Mouse (Mus musculus) embryonic facial prominence, embryonic 12.5 days (tissue): Measurements from ENCODE around the gene 2210016L21Rik. TPM values are rescaled to one million over a fixed set of nuclear protein-coding genes. Genes with fewer than 3 reads are reported as not detected.

ENCODE experiments used
- ATAC-seq: fragments of 200-750 bp; cut with Nextera tagmentation; 2 replicates; pipeline ENCODE4 v1.8.0; 2017; ENCODE audit not compliant: insufficient number of reproducible peaks, insufficient read depth, low FRiP score, low TSS enrichment
- H3K27ac ChIP-seq: fragments of 300-500 bp; sonication (generic); 2 replicates; pipeline ENCODE4 v1.5.1; 2016; ENCODE audit warnings: mild to moderate bottlenecking
- H3K27me3 ChIP-seq: fragments of 300-500 bp; sonication (generic); 2 replicates; pipeline ENCODE4 v1.6.1; 2016; ENCODE audit warnings: mild to moderate bottlenecking, moderate library complexity
- H3K36me3 ChIP-seq: fragments of 300-500 bp; sonication (generic); 2 replicates; pipeline ENCODE4 v1.6.1; 2016; ENCODE audit warnings: mild to moderate bottlenecking
- H3K4me1 ChIP-seq: fragments of 300-500 bp; sonication (generic); 2 replicates; pipeline ENCODE4 v1.6.1; 2016
- H3K4me2 ChIP-seq: fragments of 300-500 bp; sonication (generic); replicated peaks from 2 replicates; pipeline ENCODE4 v1.6.1; 2016; ENCODE audit warnings: mild to moderate bottlenecking, moderate library complexity
- H3K4me3 ChIP-seq: fragments of 300-500 bp; sonication (generic); 2 replicates; pipeline ENCODE4 v1.5.1; 2016; ENCODE audit warnings: mild to moderate bottlenecking
- H3K9ac ChIP-seq: fragments of 300-500 bp; sonication (generic); 2 replicates; pipeline ENCODE4 v1.6.1; 2016; ENCODE audit warnings: mild to moderate bottlenecking, moderate library complexity
- H3K9me3 ChIP-seq: fragments of 300-500 bp; sonication (generic); 2 replicates; pipeline ENCODE4 v1.6.1; 2016; ENCODE audit warnings: mild to moderate bottlenecking, moderate library complexity
- WGBS: fragments of 180-500 bp; shearing (Covaris S2); methylation state at CpG from one replicate; pipeline ENCODE4 v1.1.7; 2016; 5-methylcytosine and 5-hydroxymethylcytosine counted together
- polyA plus RNA-seq: library from polyadenylated mRNA; unstranded; fragments of >200 nt; fragmentation: Nextera tagmentation; extraction: Ambion mirVana; gene quantifications from 2 replicates; pipeline ENCODE4 v1.2.1, GENCODE M21; 2016

The 2210016L21Rik gene
- polyA plus RNA-seq, 1 experiment from 2014 or later: 73.8 TPM

- Histone ChIP-seq H3K4me2 (no peak overlapping the region), H3K27ac (peak overlapping the region; percentile 1; the same call in 1 of the 2 replicates), H3K36me3 (peaks cover 47% of the 10 kb centered on the region), H3K9ac (no peak overlapping the region), H3K4me3 (no peak overlapping the region), H3K27me3 (no peaks in the 10 kb centered on the region), H3K9me3 (no peaks in the 10 kb centered on the region), H3K4me1 (no peaks in the 10 kb centered on the region; the same call in 1 of the 2 replicates)
- no peak for ATAC-seq
- 76% methylated on average over 6 of the region's 6 CpGs for WGBS
Observed at GRCm38 (mm10) chr5:114948891-114949290, 6.9 kb downstream of the 2210016L21Rik start.

DNA sequence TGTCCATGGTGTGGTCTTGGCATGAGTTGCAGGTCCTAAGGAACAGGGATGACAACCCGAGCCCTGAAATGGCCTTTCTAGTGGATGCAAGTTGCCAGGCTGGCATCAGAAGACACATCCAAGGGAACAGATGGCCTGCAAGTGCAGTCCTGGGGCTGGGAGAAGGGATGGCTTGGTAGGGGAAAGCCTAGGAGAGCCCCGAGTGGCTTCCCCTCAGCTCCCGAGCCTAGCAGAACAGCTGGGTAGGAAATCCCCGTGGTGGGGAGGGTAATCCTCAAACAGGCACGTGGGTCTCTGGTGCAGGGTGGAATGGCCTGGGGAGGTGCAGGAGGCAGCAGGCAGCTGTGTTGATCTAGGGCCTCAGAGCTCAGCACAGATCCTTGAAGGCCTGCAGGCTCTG, 7.4 kb downstream of the 2210016L21Rik start:
- Histone ChIP-seq H3K9me3 (no peaks in the 10 kb centered on the region), H3K4me3 (no peak overlapping the region), H3K27ac (peak overlapping the region; percentile 36; the same call in 1 of the 2 replicates), H3K36me3 (peaks cover 47% of the 10 kb centered on the region), H3K4me1 (no peaks in the 10 kb centered on the region; the same call in 1 of the 2 replicates), H3K4me2 (no peak overlapping the region), H3K27me3 (no peaks in the 10 kb centered on the region), H3K9ac (no peak overlapping the region)
- ATAC-seq: peak; percentile 42; the same call in 1 of the 2 replicates
- 58% methylated on average over 5 of the region's 5 CpGs for WGBS

DNA sequence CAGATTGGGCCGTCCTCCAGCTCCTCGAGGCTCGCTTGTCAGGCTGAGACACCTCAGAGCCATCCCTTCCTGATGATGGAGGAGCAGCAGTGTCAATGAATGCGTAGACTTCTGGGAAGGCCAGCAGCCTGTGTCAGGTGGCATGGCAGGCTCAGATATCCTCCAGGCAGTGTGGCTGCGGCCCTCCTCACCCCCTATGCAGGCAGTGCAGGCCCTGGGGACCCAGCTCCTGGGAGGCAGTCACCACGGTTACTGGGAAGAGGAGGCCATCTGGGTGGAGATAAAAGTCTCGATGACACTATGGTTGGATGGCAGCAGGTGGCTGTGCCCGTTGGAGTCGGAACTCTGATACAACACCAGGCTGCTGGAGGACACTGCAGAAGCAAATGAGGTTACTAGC, 7.9 kb downstream of the 2210016L21Rik start:
- 79% methylated on average over 9 of the region's 9 CpGs for WGBS

GRCm38 (mm10) chr5:114950669-114951068, 8.7 kb downstream of the 2210016L21Rik start:
- H3K4me3 ChIP-seq: no peak overlapping the region
- H3K27ac ChIP-seq: no peak overlapping the region
- H3K36me3 ChIP-seq: peaks cover 45% of the 10 kb centered on the region
- ATAC-seq: no peak
- no peak overlapping the region for H3K9ac ChIP-seq
- H3K4me1 ChIP-seq: no peaks in the 10 kb centered on the region; the same call in 1 of the 2 replicates
- no peaks in the 10 kb centered on the region for H3K27me3 ChIP-seq
- WGBS: 62% methylated on average over 12 of the region's 12 CpGs
- no peaks in the 10 kb centered on the region for H3K9me3 ChIP-seq
- H3K4me2 ChIP-seq: no peak overlapping the region

More for the DNA sequence above, 7.9 kb downstream of the 2210016L21Rik start:
- no peaks in the 10 kb centered on the region for H3K27me3 ChIP-seq
- no peaks in the 10 kb centered on the region for H3K9me3 ChIP-seq
- no peak overlapping the region for H3K9ac ChIP-seq
- H3K36me3 ChIP-seq: peaks cover 47% of the 10 kb centered on the region
- no peak overlapping the region for H3K4me3 ChIP-seq
- no peak overlapping the region for H3K4me2 ChIP-seq
- 0 out of 2 replicates have a peak, but pooled peaks have one; percentile 4 for ATAC-seq
- no peaks in the 10 kb centered on the region; the same call in 1 of the 2 replicates for H3K4me1 ChIP-seq
- H3K27ac ChIP-seq: peak overlapping the region; percentile 36; the same call in 1 of the 2 replicates

DNA sequence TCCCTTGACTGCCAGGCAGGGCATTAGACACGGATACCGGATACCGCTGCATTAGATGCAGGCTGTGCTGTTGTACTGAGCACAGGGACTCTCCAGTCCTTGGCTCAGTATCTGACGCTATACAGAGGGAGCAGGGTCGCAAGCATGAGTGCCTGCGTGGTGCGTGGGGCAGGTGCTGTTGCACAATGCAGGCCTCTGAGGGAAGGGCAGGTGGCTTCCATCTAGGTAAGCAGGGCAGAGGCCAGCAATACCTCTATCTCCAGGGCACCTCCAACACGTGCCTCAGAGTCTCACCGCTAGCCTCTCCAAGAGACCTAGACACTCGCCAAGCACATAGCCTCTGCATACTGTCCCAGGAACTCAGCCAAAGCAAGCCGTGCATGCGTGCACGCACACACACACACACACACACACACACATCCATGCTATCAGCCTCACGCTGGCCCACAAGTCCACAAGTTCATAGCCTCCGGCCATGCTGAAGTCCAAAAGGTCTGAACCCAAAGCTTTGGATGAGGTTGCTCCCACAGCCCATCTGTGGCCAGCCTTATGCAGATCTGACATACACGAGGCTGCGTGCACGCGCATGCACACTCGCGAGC, 9.4 kb downstream of the 2210016L21Rik start:
- WGBS: 85% methylated on average over 21 of the region's 21 CpGs

GRCm38 (mm10) chr5:114953326-114953725, 11.4 kb downstream of the 2210016L21Rik start:
- peaks cover 19% of the 10 kb centered on the region for H3K36me3 ChIP-seq
- H3K9me3 ChIP-seq: no peaks in the 10 kb centered on the region
- H3K4me1 ChIP-seq: no peaks in the 10 kb centered on the region; the same call in 1 of the 2 replicates
- H3K4me2 ChIP-seq: no peak overlapping the region
- no peak overlapping the region for H3K27ac ChIP-seq
- no peaks in the 10 kb centered on the region for H3K27me3 ChIP-seq
- 91% methylated on average over 14 of the region's 14 CpGs for WGBS
- ATAC-seq: no peak; the same call in 1 of the 2 replicates
- H3K9ac ChIP-seq: no peak overlapping the region
- H3K4me3 ChIP-seq: no peak overlapping the region

More for the DNA sequence above, 9.4 kb downstream of the 2210016L21Rik start:
- no peak; the same call in 1 of the 2 replicates for ATAC-seq
- Histone ChIP-seq H3K9me3 (no peaks in the 10 kb centered on the region), H3K27ac (no peak overlapping the region), H3K27me3 (no peaks in the 10 kb centered on the region), H3K4me3 (no peak overlapping the region), H3K4me2 (no peak overlapping the region), H3K9ac (no peak overlapping the region), H3K36me3 (peaks cover 38% of the 10 kb centered on the region), H3K4me1 (no peaks in the 10 kb centered on the region; the same call in 1 of the 2 replicates)

- ATAC-seq: no peak
Observed at GRCm38 (mm10) chr5:114958069-114958468, 16.1 kb downstream of the 2210016L21Rik start.

DNA sequence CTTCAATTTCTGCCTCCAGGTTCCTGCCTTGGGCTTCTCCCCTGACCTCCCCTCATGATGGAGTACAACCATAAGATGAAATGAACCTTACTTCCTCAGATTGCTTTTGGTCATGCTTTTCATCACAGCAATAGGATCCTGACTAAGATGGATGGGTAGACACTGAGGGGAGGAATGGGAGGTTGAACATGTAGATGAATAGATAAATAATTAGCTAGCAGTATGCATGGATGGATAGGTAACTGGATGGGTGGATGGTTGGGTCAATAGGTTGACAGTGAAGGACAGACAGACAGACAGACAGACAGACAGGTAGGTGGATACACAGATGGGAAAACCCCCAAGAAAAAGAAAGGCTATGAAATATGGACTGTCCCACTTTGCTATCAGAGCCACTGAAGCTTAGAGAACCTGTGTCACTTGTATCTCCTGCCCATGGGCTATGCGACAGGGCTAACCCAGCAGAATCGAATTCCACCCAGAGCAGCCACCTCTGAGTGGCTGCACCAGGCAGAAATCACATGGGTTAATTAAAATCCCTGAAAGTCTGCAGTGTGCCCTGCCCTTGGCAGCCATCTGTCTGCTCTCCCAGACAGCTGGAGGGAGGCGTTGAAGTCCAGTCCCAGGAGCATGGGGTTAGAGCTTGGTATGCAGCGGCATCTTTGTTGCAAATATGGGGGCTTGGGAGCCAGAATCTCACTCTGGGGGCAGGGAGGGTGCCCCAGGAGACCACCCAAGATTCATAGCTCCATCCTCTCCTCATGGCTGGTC, 19.8 kb downstream of the 2210016L21Rik start:
- Histone ChIP-seq H3K36me3 (no peaks in the 10 kb centered on the region), H3K4me1 (0 out of 2 replicates have a peak, but pooled peaks cover 3% of the 10 kb centered on the region), H3K9ac (no peak overlapping the region), H3K27me3 (0 out of 2 replicates have a peak, but pooled peaks cover 1% of the 10 kb centered on the region), H3K4me2 (no peak overlapping the region), H3K27ac (no peak overlapping the region), H3K4me3 (no peak overlapping the region), H3K9me3 (no peaks in the 10 kb centered on the region)
- 50% methylated on average over 4 of the region's 4 CpGs for WGBS
- no peak for ATAC-seq

More at GRCm38 (mm10) chr5:114958069-114958468, 16.1 kb downstream of the 2210016L21Rik start:
- no peaks in the 10 kb centered on the region for H3K27me3 ChIP-seq
- H3K4me1 ChIP-seq: no peaks in the 10 kb centered on the region
- WGBS: 89% methylated on average over 5 of the region's 5 CpGs
- no peak overlapping the region for H3K4me2 ChIP-seq
- H3K9me3 ChIP-seq: no peaks in the 10 kb centered on the region
- H3K36me3 ChIP-seq: no peaks in the 10 kb centered on the region
- H3K27ac ChIP-seq: no peak overlapping the region
- no peak overlapping the region for H3K9ac ChIP-seq
- H3K4me3 ChIP-seq: no peak overlapping the region

GRCm38 (mm10) chr5:114964315-114964966, 22.5 kb downstream of the 2210016L21Rik start:
- H3K36me3 ChIP-seq: no peaks in the 10 kb centered on the region
- no peak overlapping the region for H3K9ac ChIP-seq
- 0 out of 2 replicates have a peak, but pooled peaks cover 3% of the 10 kb centered on the region for H3K4me1 ChIP-seq
- no peak overlapping the region for H3K4me3 ChIP-seq
- no peak for ATAC-seq
- no peaks in the 10 kb centered on the region for H3K9me3 ChIP-seq
- H3K4me2 ChIP-seq: no peak overlapping the region
- no peak overlapping the region for H3K27ac ChIP-seq
- 67% methylated on average over 7 of the region's 7 CpGs for WGBS
- H3K27me3 ChIP-seq: peaks cover 24% of the 10 kb centered on the region

DNA sequence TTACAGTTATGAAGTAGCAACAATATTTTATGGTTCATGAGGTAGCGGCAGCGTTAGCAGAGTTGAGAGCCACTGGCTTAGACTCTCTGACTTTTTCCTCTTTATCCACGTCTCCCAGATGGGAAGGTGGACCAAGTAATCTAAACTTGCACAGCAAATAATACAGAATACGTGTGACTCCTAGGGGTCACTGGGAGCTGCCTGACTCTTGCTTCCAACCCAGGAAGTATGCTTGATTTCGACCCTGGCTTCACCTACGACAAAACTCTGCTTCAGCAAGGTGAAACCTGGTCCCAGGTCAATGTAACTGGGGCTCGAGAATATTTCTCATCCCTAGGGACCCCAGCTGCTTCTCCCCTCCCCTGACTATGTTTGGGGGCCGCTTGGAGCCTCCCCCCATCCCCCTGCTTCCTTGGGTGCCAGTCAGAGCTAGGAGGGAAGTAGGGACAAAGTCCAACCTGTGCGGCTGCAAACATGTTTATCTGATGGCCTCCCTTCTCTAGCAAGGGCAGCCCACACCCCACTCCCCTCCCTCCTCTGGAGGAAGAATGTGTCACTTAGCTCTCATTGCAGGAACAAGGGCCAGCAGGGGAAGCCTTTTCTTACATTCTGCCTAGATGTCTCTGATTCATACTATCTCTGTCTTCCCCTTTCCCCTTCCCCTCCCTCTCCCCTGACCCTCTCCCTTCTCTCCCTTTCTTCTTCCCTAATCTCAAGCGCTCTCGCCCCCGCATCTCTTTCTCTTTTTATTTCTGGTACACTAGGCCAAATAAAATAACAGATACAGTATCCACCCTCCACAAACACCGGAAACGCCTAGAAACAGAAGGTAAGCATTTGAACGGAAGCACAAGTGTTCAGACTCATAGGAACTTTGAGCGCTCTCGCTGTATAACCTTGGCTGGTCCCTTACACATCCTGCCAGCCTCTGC, 23.3 kb downstream of the 2210016L21Rik start:
- no peaks in the 10 kb centered on the region for H3K36me3 ChIP-seq
- no peak overlapping the region for H3K4me2 ChIP-seq
- H3K4me1 ChIP-seq: 0 out of 2 replicates have a peak, but pooled peaks cover 3% of the 10 kb centered on the region
- no peak overlapping the region for H3K4me3 ChIP-seq
- ATAC-seq: no peak
- peaks cover 24% of the 10 kb centered on the region for H3K27me3 ChIP-seq
- 63% methylated on average over 17 of the region's 17 CpGs for WGBS
- no peaks in the 10 kb centered on the region for H3K9me3 ChIP-seq
- no peak overlapping the region for H3K9ac ChIP-seq
- no peak overlapping the region for H3K27ac ChIP-seq
